Mouse (Mus musculus) embryonic facial prominence, embryonic 12.5 days (tissue): ENCODE data around the gene Dusp8. TPM values are rescaled to one million over a fixed set of nuclear protein-coding genes. Genes with fewer than 3 reads are reported as not detected.

ENCODE experiments used
- ATAC-seq: fragments of 200-750 bp; cut with Nextera tagmentation; 2 replicates; pipeline ENCODE4 v1.8.0; 2017; ENCODE audit not compliant: insufficient number of reproducible peaks, insufficient read depth, low FRiP score, low TSS enrichment
- H3K27ac ChIP-seq: fragments of 300-500 bp; sonication (generic); 2 replicates; pipeline ENCODE4 v1.5.1; 2016; ENCODE audit warnings: mild to moderate bottlenecking
- H3K27me3 ChIP-seq: fragments of 300-500 bp; sonication (generic); 2 replicates; pipeline ENCODE4 v1.6.1; 2016; ENCODE audit warnings: mild to moderate bottlenecking, moderate library complexity
- H3K36me3 ChIP-seq: fragments of 300-500 bp; sonication (generic); 2 replicates; pipeline ENCODE4 v1.6.1; 2016; ENCODE audit warnings: mild to moderate bottlenecking
- H3K4me1 ChIP-seq: fragments of 300-500 bp; sonication (generic); 2 replicates; pipeline ENCODE4 v1.6.1; 2016
- H3K4me2 ChIP-seq: fragments of 300-500 bp; sonication (generic); replicated peaks from 2 replicates; pipeline ENCODE4 v1.6.1; 2016; ENCODE audit warnings: mild to moderate bottlenecking, moderate library complexity
- H3K4me3 ChIP-seq: fragments of 300-500 bp; sonication (generic); 2 replicates; pipeline ENCODE4 v1.5.1; 2016; ENCODE audit warnings: mild to moderate bottlenecking
- H3K9ac ChIP-seq: fragments of 300-500 bp; sonication (generic); 2 replicates; pipeline ENCODE4 v1.6.1; 2016; ENCODE audit warnings: mild to moderate bottlenecking, moderate library complexity
- H3K9me3 ChIP-seq: fragments of 300-500 bp; sonication (generic); 2 replicates; pipeline ENCODE4 v1.6.1; 2016; ENCODE audit warnings: mild to moderate bottlenecking, moderate library complexity
- WGBS: fragments of 180-500 bp; shearing (Covaris S2); methylation state at CpG from one replicate; pipeline ENCODE4 v1.1.7; 2016; 5-methylcytosine and 5-hydroxymethylcytosine counted together
- polyA plus RNA-seq: library from polyadenylated mRNA; unstranded; fragments of >200 nt; fragmentation: Nextera tagmentation; extraction: Ambion mirVana; gene quantifications from 2 replicates; pipeline ENCODE4 v1.2.1, GENCODE M21; 2016

The Dusp8 gene
- polyA plus RNA-seq, 1 experiment from 2014 or later = 4.9 TPM

- peaks cover 89% of the 10 kb centered on the region for H3K27me3 ChIP-seq
- H3K4me1 ChIP-seq = peaks cover 9% of the 10 kb centered on the region; the same call in 1 of the 2 replicates
- no peak overlapping the region for H3K4me3 ChIP-seq
- no peaks in the 10 kb centered on the region for H3K9me3 ChIP-seq
- ATAC-seq = no peak
- no peak overlapping the region for H3K4me2 ChIP-seq
- 32% methylated on average over 12 of the region's 12 CpGs for WGBS
- H3K9ac ChIP-seq = no peak overlapping the region
- H3K27ac ChIP-seq = no peak overlapping the region
- no peaks in the 10 kb centered on the region for H3K36me3 ChIP-seq
Measured at GRCm38 (mm10) chr7:142083588-142084317, 11.9 kb downstream of the Dusp8 start.

- H3K9me3 ChIP-seq = no peaks in the 10 kb centered on the region
- H3K27me3 ChIP-seq = peaks cover 84% of the 10 kb centered on the region
- ATAC-seq = no peak
- no peaks in the 10 kb centered on the region for H3K36me3 ChIP-seq
- peak overlapping the region; percentile 58 for H3K4me2 ChIP-seq
- no peak overlapping the region for H3K9ac ChIP-seq
- H3K27ac ChIP-seq = no peak overlapping the region
- peak overlapping the region; percentile 35 for H3K4me3 ChIP-seq
- H3K4me1 ChIP-seq = peaks cover 8% of the 10 kb centered on the region; the same call in 1 of the 2 replicates
- 23% methylated on average over 14 of the region's 16 CpGs for WGBS
Measured at GRCm38 (mm10) chr7:142082607-142083006, 13.0 kb downstream of the Dusp8 start.

- Histone ChIP-seq H3K9me3 (no peaks in the 10 kb centered on the region), H3K4me1 (peaks cover 8% of the 10 kb centered on the region; the same call in 1 of the 2 replicates), H3K36me3 (no peaks in the 10 kb centered on the region), H3K27ac (no peak overlapping the region), H3K9ac (0 out of 2 replicates have a peak overlapping the region, but pooled peaks have one; percentile 1), H3K27me3 (peaks cover 80% of the 10 kb centered on the region), H3K4me3 (peak overlapping the region; percentile 35), H3K4me2 (peak overlapping the region; percentile 58)
- ATAC-seq = peak; percentile 22; the same call in 1 of the 2 replicates
- WGBS = 5% methylated on average over 38 of the region's 38 CpGs
Measured at GRCm38 (mm10) chr7:142082179-142082578, 13.5 kb downstream of the Dusp8 start.

GRCm38 (mm10) chr7:142081736-142082135, 13.9 kb downstream of the Dusp8 start:
- Histone ChIP-seq H3K36me3 (no peaks in the 10 kb centered on the region), H3K27ac (no peak overlapping the region), H3K4me3 (peak overlapping the region; percentile 35), H3K27me3 (peaks cover 80% of the 10 kb centered on the region), H3K4me1 (peaks cover 8% of the 10 kb centered on the region; the same call in 1 of the 2 replicates), H3K4me2 (peak overlapping the region; percentile 58), H3K9me3 (no peaks in the 10 kb centered on the region), H3K9ac (0 out of 2 replicates have a peak overlapping the region, but pooled peaks have one; percentile 1)
- 26% methylated on average over 17 of the region's 17 CpGs for WGBS
- no peak for ATAC-seq

GRCm38 (mm10) chr7:142080876-142081275, 14.8 kb downstream of the Dusp8 start:
- Histone ChIP-seq H3K4me2 (no peak overlapping the region), H3K4me1 (peaks cover 8% of the 10 kb centered on the region; the same call in 1 of the 2 replicates), H3K9me3 (no peaks in the 10 kb centered on the region), H3K9ac (no peak overlapping the region), H3K27me3 (peaks cover 78% of the 10 kb centered on the region), H3K27ac (no peak overlapping the region), H3K4me3 (no peak overlapping the region), H3K36me3 (no peaks in the 10 kb centered on the region)
- 58% methylated on average over 2 of the region's 2 CpGs for WGBS
- ATAC-seq = no peak

- no peak overlapping the region for H3K27ac ChIP-seq
- 52% methylated on average over 5 of the region's 5 CpGs for WGBS
- no peak for ATAC-seq
Measured at GRCm38 (mm10) chr7:142079365-142079764, 16.3 kb downstream of the Dusp8 start.

GRCm38 (mm10) chr7:142077138-142077537, 18.5 kb downstream of the Dusp8 start:
- peaks cover 42% of the 10 kb centered on the region for H3K27me3 ChIP-seq
- ATAC-seq = no peak
- H3K9me3 ChIP-seq = no peaks in the 10 kb centered on the region
- H3K9ac ChIP-seq = no peak overlapping the region
- no peaks in the 10 kb centered on the region for H3K36me3 ChIP-seq
- WGBS = 75% methylated on average over 3 of the region's 3 CpGs
- H3K27ac ChIP-seq = no peak overlapping the region
- no peak overlapping the region for H3K4me3 ChIP-seq
- H3K4me1 ChIP-seq = peaks cover 5% of the 10 kb centered on the region; the same call in 1 of the 2 replicates
- no peak overlapping the region for H3K4me2 ChIP-seq

More at GRCm38 (mm10) chr7:142079365-142079764, 16.3 kb downstream of the Dusp8 start:
- H3K4me1 ChIP-seq = peaks cover 8% of the 10 kb centered on the region; the same call in 1 of the 2 replicates
- H3K9me3 ChIP-seq = no peaks in the 10 kb centered on the region
- H3K27me3 ChIP-seq = peaks cover 64% of the 10 kb centered on the region
- H3K4me2 ChIP-seq = no peak overlapping the region
- H3K4me3 ChIP-seq = no peak overlapping the region
- H3K36me3 ChIP-seq = no peaks in the 10 kb centered on the region
- H3K9ac ChIP-seq = no peak overlapping the region

GRCm38 (mm10) chr7:142074146-142074886, 21.3 kb downstream of the Dusp8 start:
- no peak overlapping the region for H3K27ac ChIP-seq
- peaks cover 18% of the 10 kb centered on the region for H3K27me3 ChIP-seq
- no peaks in the 10 kb centered on the region for H3K36me3 ChIP-seq
- no peak for ATAC-seq
- no peaks in the 10 kb centered on the region for H3K4me1 ChIP-seq
- H3K4me3 ChIP-seq = no peak overlapping the region
- H3K9me3 ChIP-seq = no peaks in the 10 kb centered on the region
- H3K9ac ChIP-seq = no peak overlapping the region
- no peak overlapping the region for H3K4me2 ChIP-seq
- WGBS = 74% methylated on average over 8 of the region's 8 CpGs

GRCm38 (mm10) chr7:142071717-142072116, 23.9 kb downstream of the Dusp8 start:
- no peaks in the 10 kb centered on the region for H3K4me1 ChIP-seq
- H3K36me3 ChIP-seq = no peaks in the 10 kb centered on the region
- no peak overlapping the region for H3K27ac ChIP-seq
- no peak overlapping the region for H3K4me3 ChIP-seq
- ATAC-seq = no peak
- no peak overlapping the region for H3K9ac ChIP-seq
- 0 out of 2 replicates have a peak, but pooled peaks cover 6% of the 10 kb centered on the region for H3K27me3 ChIP-seq
- H3K4me2 ChIP-seq = no peak overlapping the region
- H3K9me3 ChIP-seq = no peaks in the 10 kb centered on the region

- 15% methylated on average over 9 of the region's 10 CpGs for WGBS
- no peak overlapping the region for H3K4me3 ChIP-seq
- no peaks in the 10 kb centered on the region for H3K9me3 ChIP-seq
- ATAC-seq = 0 out of 2 replicates have a peak, but pooled peaks have one; percentile 28
- H3K4me1 ChIP-seq = no peaks in the 10 kb centered on the region
- H3K36me3 ChIP-seq = no peaks in the 10 kb centered on the region
- H3K27ac ChIP-seq = no peak overlapping the region
- H3K9ac ChIP-seq = no peak overlapping the region
- H3K27me3 ChIP-seq = 0 out of 2 replicates have a peak, but pooled peaks cover 4% of the 10 kb centered on the region
- H3K4me2 ChIP-seq = peak overlapping the region; percentile 9; the same call in 1 of the 2 replicates
Measured at GRCm38 (mm10) chr7:142071212-142071578, 24.4 kb downstream of the Dusp8 start.

GRCm38 (mm10) chr7:142070458-142071211, 25.0 kb downstream of the Dusp8 start:
- Histone ChIP-seq H3K4me3 (no peak overlapping the region), H3K4me2 (peak overlapping the region; percentile 9; the same call in 1 of the 2 replicates), H3K36me3 (no peaks in the 10 kb centered on the region), H3K9ac (no peak overlapping the region), H3K27ac (no peak overlapping the region), H3K4me1 (no peaks in the 10 kb centered on the region), H3K27me3 (0 out of 2 replicates have a peak, but pooled peaks cover 4% of the 10 kb centered on the region), H3K9me3 (no peaks in the 10 kb centered on the region)
- 12% methylated on average over 13 of the region's 13 CpGs for WGBS
- ATAC-seq = peak; percentile 60; the same call in 1 of the 2 replicates
